10 mouse cellular contexts compared by ENCODE assay signal in the genomic region with DNA sequence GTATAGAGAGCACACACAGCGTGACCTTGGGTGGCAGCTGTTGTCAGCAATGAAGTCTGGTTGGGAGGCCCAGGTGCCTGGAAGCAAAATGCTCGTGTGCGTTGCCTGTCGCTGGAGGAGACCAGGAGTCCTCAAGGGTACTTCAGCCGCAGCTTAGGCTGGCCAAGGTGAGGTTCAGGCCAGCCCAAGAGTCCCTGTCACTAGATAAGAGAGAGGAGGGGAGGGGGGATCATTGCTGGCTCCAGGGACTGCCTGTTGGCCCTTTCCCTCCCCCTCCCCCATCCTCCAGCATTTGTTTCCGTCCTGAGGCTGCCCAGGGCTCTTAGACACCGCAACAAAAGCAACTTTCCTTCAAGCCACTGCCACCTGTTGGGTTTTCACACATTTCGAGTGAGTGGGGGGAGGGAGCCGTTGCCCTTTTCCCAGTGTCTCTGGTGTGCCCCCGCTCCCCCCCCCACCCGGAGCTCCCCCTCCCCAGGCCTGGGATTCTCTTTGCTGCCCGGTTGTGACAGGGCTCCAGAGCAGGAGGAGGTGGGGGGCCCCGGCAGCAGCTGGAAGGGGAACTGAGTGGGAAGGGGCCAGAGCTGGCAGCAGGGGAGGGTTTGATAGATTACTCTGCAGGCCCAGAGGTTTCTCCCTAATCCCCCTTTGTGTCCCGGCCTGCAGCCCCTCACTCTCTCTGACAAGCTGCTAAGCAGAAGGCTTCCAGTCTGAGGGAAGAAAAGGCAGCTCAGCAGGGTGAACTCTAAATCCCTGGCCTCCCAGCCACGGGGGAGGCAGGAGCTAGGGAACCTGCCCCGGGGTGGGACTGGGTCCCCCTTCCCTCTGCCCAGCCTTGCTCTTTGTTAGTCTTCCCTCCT. TPM values are rescaled to one million over a fixed set of nuclear protein-coding genes. Genes with fewer than 3 reads are reported as not detected.
DNase-seq lines count a peak whose midpoint lies in the region; ATAC-seq and TF ChIP-seq lines count a peak whose summit lies in the region.
"Had no signal": no experiment of that assay in that cellular context is flagged by ENCODE, and none has a peak within 500 bp of the region (broad histone marks: within the 10 kb centered on the region; RNA-seq: fewer than 3 reads in every experiment).

No protein-coding gene starts in this region.

- no peak overlapping the region for H3K4me3 ChIP-seq in lung, embryonic 14.5 days (ENCODE audit: low read depth, low read length)
- H3K4me3 ChIP-seq in embryonic facial prominence, embryonic 15.5 days (replicated peaks), result no peak overlapping the region
- H3K4me3 ChIP-seq in limb, embryonic 15.5 days, result no peak overlapping the region
- H3K4me3 ChIP-seq in stomach, embryonic 14.5 days (ENCODE audit: low read depth, low read length), result no peak overlapping the region
- H3K4me3 ChIP-seq: erythroblast, embryonic 14.5 days had no signal

- H3K27ac ChIP-seq in lung, embryonic 14.5 days (ENCODE audit: low read depth), result no peak overlapping the region
- H3K27ac ChIP-seq in embryonic facial prominence, embryonic 15.5 days (replicated peaks), result no peak overlapping the region
- no peak overlapping the region for H3K27ac ChIP-seq in limb, embryonic 15.5 days
- H3K27ac ChIP-seq in stomach, embryonic 14.5 days (ENCODE audit: low read length), result peak overlapping the region; percentile 44; the same call in 1 of the 2 replicates

- H3K4me2 ChIP-seq in lung, embryonic 14.5 days, result peak overlapping the region; percentile 33; the same call in 1 of the 2 replicates
- 0 out of 2 replicates have a peak overlapping the region, but pooled peaks have one; percentile 2 for H3K4me2 ChIP-seq in embryonic facial prominence, embryonic 15.5 days (replicated peaks)
- peak overlapping the region; percentile 13; the same call in 1 of the 2 replicates for H3K4me2 ChIP-seq in limb, embryonic 15.5 days
- peak overlapping the region; percentile 18; the same call in 1 of the 2 replicates for H3K4me2 ChIP-seq in stomach, embryonic 14.5 days (replicated peaks; ENCODE audit: low read depth, low read length)

- H3K27me3 ChIP-seq in lung, embryonic 14.5 days (ENCODE audit: insufficient read depth, low read length), result 0 out of 2 replicates have a peak, but pooled peaks cover 5% of the 10 kb centered on the region
- H3K27me3 ChIP-seq in embryonic facial prominence, embryonic 15.5 days, result no peaks in the 10 kb centered on the region
- peaks cover 6% of the 10 kb centered on the region; the same call in 1 of the 2 replicates for H3K27me3 ChIP-seq in limb, embryonic 15.5 days
- no peaks in the 10 kb centered on the region for H3K27me3 ChIP-seq in stomach, embryonic 14.5 days (ENCODE audit: control insufficient read depth, insufficient read depth, low read length)

- no peak for DNase-seq in lung, embryonic 14.5 days
- no peak for DNase-seq in lung, postnatal 25 days (ENCODE audit: low spot score)
- no peak for DNase-seq in cerebellum, adult 11-12 months
- no peak for DNase-seq in adrenal gland, postnatal 10 days
- no peak for DNase-seq in heart, postnatal 25 days (ENCODE audit: low spot score)
- DNase-seq: left cerebral cortex, postnatal 4 days had no signal

- H3K9ac ChIP-seq in lung, embryonic 14.5 days, result no peak overlapping the region
- H3K9ac ChIP-seq in embryonic facial prominence, embryonic 15.5 days, result no peak overlapping the region
- H3K9ac ChIP-seq in limb, embryonic 15.5 days, result no peak overlapping the region
- H3K9ac ChIP-seq in stomach, embryonic 14.5 days (replicated peaks; ENCODE audit: low read depth, low read length), result no peak overlapping the region

- no peaks in the 10 kb centered on the region for H3K9me3 ChIP-seq in lung, embryonic 14.5 days (ENCODE audit: low read depth, low read length)
- no peaks in the 10 kb centered on the region for H3K9me3 ChIP-seq in embryonic facial prominence, embryonic 15.5 days (replicated peaks)
- H3K9me3 ChIP-seq in limb, embryonic 15.5 days, result no peaks in the 10 kb centered on the region
- H3K9me3 ChIP-seq in stomach, embryonic 14.5 days (ENCODE audit: control insufficient read depth, low read depth, low read length), result no peaks in the 10 kb centered on the region

- H3K36me3 ChIP-seq in lung, embryonic 14.5 days (ENCODE audit: insufficient read depth), result no peaks in the 10 kb centered on the region
- no peaks in the 10 kb centered on the region for H3K36me3 ChIP-seq in embryonic facial prominence, embryonic 15.5 days
- no peaks in the 10 kb centered on the region for H3K36me3 ChIP-seq in limb, embryonic 15.5 days
- H3K36me3 ChIP-seq in stomach, embryonic 14.5 days (ENCODE audit: control insufficient read depth, insufficient read depth, low read length), result no peaks in the 10 kb centered on the region

- ATAC-seq in lung, embryonic 14.5 days (ENCODE audit: insufficient read depth), result 0 out of 2 replicates have a peak, but pooled peaks have one; percentile 19
- ATAC-seq in embryonic facial prominence, embryonic 15.5 days (ENCODE audit: insufficient number of reproducible peaks, low FRiP score, low TSS enrichment, low read depth), result no peak; the same call in 1 of the 2 replicates
- ATAC-seq in limb, embryonic 15.5 days (ENCODE audit: insufficient number of reproducible peaks, low FRiP score, low TSS enrichment, low read depth), result no peak
- ATAC-seq in stomach, embryonic 14.5 days (ENCODE audit: insufficient number of reproducible peaks, insufficient read depth, low FRiP score, low read depth), result no peak

- no peak for TF ChIP-seq CTCF in lung, embryonic 14.5 days (IDR thresholded peaks at IDR 0.05; ENCODE audit: low read depth)

- intact Hi-C loops in heart, postnatal 25 days (cut with DNase I), result no loop called here

- H3K4me1 ChIP-seq in lung, embryonic 14.5 days (ENCODE audit: insufficient read depth), result 0 out of 2 replicates have a peak, but pooled peaks cover 10% of the 10 kb centered on the region
- peaks cover 24% of the 10 kb centered on the region for H3K4me1 ChIP-seq in embryonic facial prominence, embryonic 15.5 days
- peaks cover 20% of the 10 kb centered on the region for H3K4me1 ChIP-seq in limb, embryonic 15.5 days
- H3K4me1 ChIP-seq in stomach, embryonic 14.5 days (ENCODE audit: control insufficient read depth, insufficient read depth, low read length), result peaks cover 33% of the 10 kb centered on the region

- 9% methylated on average over 16 of the region's 16 CpGs for WGBS in lung, embryonic 14.5 days
- WGBS in embryonic facial prominence, embryonic 15.5 days, result 20% methylated on average over 16 of the region's 16 CpGs
- WGBS in limb, embryonic 15.5 days, result 21% methylated on average over 16 of the region's 16 CpGs
- 12% methylated on average over 16 of the region's 16 CpGs for WGBS in stomach, embryonic 14.5 days

RNA-seq across cellular contexts. Expression of gene Slc45a3, which starts 8.1 kb away (rescaled TPM):
- polyA plus RNA-seq in lung, embryonic 14.5 days (2014; fragmentation: Nextera tagmentation; extraction: Ambion mirVana), result 1.8 and 2.2 TPM in 2 replicates
- 12.6 and 13.3 TPM in 2 replicates for polyA plus RNA-seq in embryonic facial prominence, embryonic 15.5 days (2015; fragmentation: Nextera tagmentation; extraction: Ambion mirVana)
- polyA plus RNA-seq in limb, embryonic 15.5 days (2015; fragmentation: Nextera tagmentation; extraction: Ambion mirVana), result 13.9 and 14.2 TPM in 2 replicates
- 3.8 and 4.7 TPM in 2 replicates for polyA plus RNA-seq in stomach, embryonic 14.5 days (2014; fragmentation: Nextera tagmentation; extraction: Ambion mirVana)
- 10 to 100 TPM in 1 of 2 experiments, 1 to 10 TPM in 1; 9.9 to 13.8 TPM for total RNA-seq in adrenal gland, postnatal 10 days (2021)
- total RNA-seq in heart, postnatal 25 days (2021), result 1 to 10 TPM; 3.8 to 5.2 TPM

RNA-seq across cellular contexts. Expression of gene Elk4, which starts 36.5 kb away (rescaled TPM):
- 35.7 and 41.3 TPM in 2 replicates for polyA plus RNA-seq in lung, embryonic 14.5 days (2014; fragmentation: Nextera tagmentation; extraction: Ambion mirVana)
- 23.0 and 29.2 TPM in 2 replicates for polyA plus RNA-seq in embryonic facial prominence, embryonic 15.5 days (2015; fragmentation: Nextera tagmentation; extraction: Ambion mirVana)
- 24.3 and 24.4 TPM in 2 replicates for polyA plus RNA-seq in limb, embryonic 15.5 days (2015; fragmentation: Nextera tagmentation; extraction: Ambion mirVana)
- polyA plus RNA-seq in stomach, embryonic 14.5 days (2014; fragmentation: Nextera tagmentation; extraction: Ambion mirVana), result 35.7 and 38.2 TPM in 2 replicates
- total RNA-seq in adrenal gland, postnatal 10 days (2021), result 100 to 1,000 TPM; 115 to 128 TPM
- total RNA-seq in heart, postnatal 25 days (2021), result 10 to 100 TPM; 87.2 to 87.5 TPM
